Mouse (Mus musculus) liver, adult 2 months (tissue): Measurements from ENCODE around the gene Nrip1.

ENCODE experiments used
- CTCF ChIP-seq: fragments of 200-500 bp; IDR thresholded peaks from 2 replicates; pipeline ENCODE4 v1.5.1; 2011; ENCODE audit warnings: low read depth, low read length, control low read depth
- POLR2A ChIP-seq: fragments of 200-500 bp; IDR thresholded peaks from 2 replicates; pipeline ENCODE4 v1.6.1; 2011; ENCODE audit warnings: low read length, control low read depth; ENCODE audit not compliant: insufficient read depth; ENCODE audit errors: extremely low read depth

DNA sequence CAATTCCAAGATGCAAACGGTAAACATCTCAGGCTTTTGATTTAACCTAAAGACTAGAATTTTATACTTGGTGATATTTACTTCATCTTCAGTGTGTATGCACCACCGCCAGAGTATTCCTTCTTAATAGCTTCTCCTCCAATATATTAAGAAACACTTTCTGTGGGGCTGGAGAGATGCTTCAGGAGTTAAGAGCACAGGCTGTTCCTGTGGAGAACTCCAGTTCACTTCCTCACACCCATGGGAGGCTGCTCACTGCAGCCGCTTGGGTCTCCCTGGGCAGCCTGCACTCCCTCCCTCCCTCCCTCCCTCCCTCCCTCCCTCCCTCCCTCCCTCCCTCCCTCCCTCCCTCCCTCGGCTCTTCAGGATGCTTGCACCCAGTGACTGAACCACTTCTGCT is 110.2 kb downstream of the Nrip1 start:
- TF ChIP-seq CTCF (no peak), POLR2A (no peak)
